Mouse (Mus musculus) lung, embryonic 14.5 days (tissue): Measurements from ENCODE around the gene Fbxl2. TPM values are rescaled to one million over a fixed set of nuclear protein-coding genes. Genes with fewer than 3 reads are reported as not detected.

Experiments used
- ATAC-seq: fragments of 200-750 bp; cut with Nextera tagmentation; 2 replicates; pipeline ENCODE4 v1.8.0; 2017; ENCODE audit warnings: mild to moderate bottlenecking, moderate TSS enrichment, moderate library complexity; ENCODE audit not compliant: insufficient read depth
- DNase-seq: peaks from one replicate; pipeline ENCODE4 v3.0.0-alpha.2; 2015
- H3K27ac ChIP-seq: fragments of 300-500 bp; sonication (generic); 2 replicates; pipeline ENCODE4 v1.5.1; 2014; ENCODE audit warnings: low read depth, mild to moderate bottlenecking, moderate library complexity
- H3K27me3 ChIP-seq: fragments of 300-500 bp; sonication (generic); 2 replicates; pipeline ENCODE4 v1.6.1; 2014; ENCODE audit warnings: low read length, control low read depth; ENCODE audit not compliant: insufficient read depth
- H3K36me3 ChIP-seq: fragments of 300-500 bp; sonication (generic); 2 replicates; pipeline ENCODE4 v1.6.1; 2014; ENCODE audit warnings: control low read depth; ENCODE audit not compliant: insufficient read depth
- H3K4me1 ChIP-seq: fragments of 300-500 bp; sonication (generic); 2 replicates; pipeline ENCODE4 v1.6.1; 2014; ENCODE audit warnings: antibody characterized with exemption, control low read depth; ENCODE audit not compliant: insufficient read depth
- H3K4me2 ChIP-seq: fragments of 300-500 bp; sonication (generic); 2 replicates; pipeline ENCODE4 v1.6.1; 2014; ENCODE audit warnings: mild to moderate bottlenecking
- H3K4me3 ChIP-seq: fragments of 300-500 bp; sonication (generic); 2 replicates; pipeline ENCODE4 v1.5.1; 2014; ENCODE audit warnings: low read depth, low read length
- H3K9ac ChIP-seq: fragments of 300-500 bp; sonication (generic); 2 replicates; pipeline ENCODE4 v1.6.1; 2014
- H3K9me3 ChIP-seq: fragments of 300-500 bp; sonication (generic); 2 replicates; pipeline ENCODE4 v1.6.1; 2016; ENCODE audit warnings: low read depth, low read length, control low read depth
- CTCF ChIP-seq: IDR thresholded peaks from 2 replicates; pipeline ENCODE4 v1.5.1; 2016; ENCODE audit warnings: antibody characterized with exemption, low read depth
- WGBS: fragments of 180-500 bp; shearing (Covaris S2); extraction: QIAGEN DNeasy Blood & Tissue Kit; methylation state at CpG from one replicate; pipeline ENCODE4 v1.1.7; 2014; 5-methylcytosine and 5-hydroxymethylcytosine counted together
- polyA plus RNA-seq: library from polyadenylated mRNA; unstranded; fragments of >200 nt; fragmentation: Nextera tagmentation; extraction: Ambion mirVana; gene quantifications from 2 replicates; pipeline ENCODE4 v1.2.1, GENCODE M21; 2014

Gene Fbxl2
- polyA plus RNA-seq, 1 experiment from 2014 or later: 3.3 TPM

GRCm38 (mm10) chr9:114022141-114022540 is 23.9 kb downstream of the Fbxl2 start:
- Histone ChIP-seq H3K4me3 (no peak overlapping the region), H3K4me2 (no peak overlapping the region), H3K27ac (no peak overlapping the region), H3K4me1 (no peaks in the 10 kb centered on the region), H3K9ac (no peak overlapping the region), H3K9me3 (no peaks in the 10 kb centered on the region), H3K27me3 (no peaks in the 10 kb centered on the region), H3K36me3 (no peaks in the 10 kb centered on the region)
- DNase-seq (no peak), ATAC-seq (no peak)
- WGBS: 22% methylated on average over 4 of the region's 4 CpGs
- TF ChIP-seq CTCF: no peak

- 75% methylated on average over 7 of the region's 7 CpGs for WGBS
- no peak for TF ChIP-seq CTCF
- Histone ChIP-seq H3K4me3 (no peak overlapping the region), H3K27me3 (no peaks in the 10 kb centered on the region), H3K4me2 (no peak overlapping the region), H3K9me3 (no peaks in the 10 kb centered on the region), H3K9ac (no peak overlapping the region), H3K36me3 (no peaks in the 10 kb centered on the region), H3K27ac (no peak overlapping the region), H3K4me1 (no peaks in the 10 kb centered on the region)
- ATAC-seq: no peak
- DNase-seq: no peak
Measured at GRCm38 (mm10) chr9:114019012-114019762, 26.8 kb downstream of the Fbxl2 start.

GRCm38 (mm10) chr9:114016402-114016801 is 29.6 kb downstream of the Fbxl2 start:
- H3K4me3 ChIP-seq: no peak overlapping the region
- no peaks in the 10 kb centered on the region for H3K36me3 ChIP-seq
- no peak for TF ChIP-seq CTCF
- H3K27ac ChIP-seq: no peak overlapping the region
- no peaks in the 10 kb centered on the region for H3K27me3 ChIP-seq
- H3K9me3 ChIP-seq: no peaks in the 10 kb centered on the region
- H3K9ac ChIP-seq: no peak overlapping the region
- H3K4me2 ChIP-seq: no peak overlapping the region
- H3K4me1 ChIP-seq: no peaks in the 10 kb centered on the region
- WGBS: 71% methylated on average over 4 of the region's 4 CpGs
- ATAC-seq: no peak
- DNase-seq: no peak

GRCm38 (mm10) chr9:114015724-114016123 is 30.3 kb downstream of the Fbxl2 start:
- Histone ChIP-seq H3K36me3 (no peaks in the 10 kb centered on the region), H3K27me3 (no peaks in the 10 kb centered on the region)

GRCm38 (mm10) chr9:114014034-114014433 is 32.0 kb downstream of the Fbxl2 start:
- no peak overlapping the region for H3K4me2 ChIP-seq
- H3K9ac ChIP-seq: no peak overlapping the region
- H3K4me1 ChIP-seq: no peaks in the 10 kb centered on the region
- H3K27ac ChIP-seq: no peak overlapping the region
- H3K4me3 ChIP-seq: no peak overlapping the region
- no peaks in the 10 kb centered on the region for H3K9me3 ChIP-seq
- H3K27me3 ChIP-seq: no peaks in the 10 kb centered on the region
- TF ChIP-seq CTCF: no peak
- DNase-seq: no peak
- no peaks in the 10 kb centered on the region for H3K36me3 ChIP-seq
- no peak for ATAC-seq
- WGBS: 78% methylated on average over 1 of the region's 1 CpGs

More at GRCm38 (mm10) chr9:114015724-114016123, 30.3 kb downstream of the Fbxl2 start:
- H3K4me3 ChIP-seq: no peak overlapping the region
- no peak overlapping the region for H3K27ac ChIP-seq
- no peak for DNase-seq
- no peak for ATAC-seq
- WGBS: 87% methylated on average over 4 of the region's 4 CpGs
- no peak overlapping the region for H3K4me2 ChIP-seq
- peak; percentile 41 for TF ChIP-seq CTCF
- no peaks in the 10 kb centered on the region for H3K9me3 ChIP-seq
- H3K9ac ChIP-seq: no peak overlapping the region
- no peaks in the 10 kb centered on the region for H3K4me1 ChIP-seq

GRCm38 (mm10) chr9:114011203-114011602 is 34.8 kb downstream of the Fbxl2 start:
- no peak overlapping the region for H3K27ac ChIP-seq
- no peaks in the 10 kb centered on the region for H3K36me3 ChIP-seq
- H3K4me1 ChIP-seq: no peaks in the 10 kb centered on the region
- no peak for ATAC-seq
- no peak for TF ChIP-seq CTCF
- H3K9me3 ChIP-seq: no peaks in the 10 kb centered on the region
- no peaks in the 10 kb centered on the region for H3K27me3 ChIP-seq
- H3K4me2 ChIP-seq: no peak overlapping the region
- WGBS: 61% methylated on average over 18 of the region's 18 CpGs
- no peak overlapping the region for H3K4me3 ChIP-seq
- H3K9ac ChIP-seq: no peak overlapping the region
- DNase-seq: no peak

GRCm38 (mm10) chr9:114009526-114009925 is 36.5 kb downstream of the Fbxl2 start:
- DNase-seq: peak; percentile 34
- 48% methylated on average over 5 of the region's 5 CpGs for WGBS

More at GRCm38 (mm10) chr9:114009526-114009925, 36.5 kb downstream of the Fbxl2 start:
- H3K9ac ChIP-seq: no peak overlapping the region
- no peaks in the 10 kb centered on the region for H3K27me3 ChIP-seq
- H3K4me2 ChIP-seq: no peak overlapping the region
- no peaks in the 10 kb centered on the region for H3K36me3 ChIP-seq
- TF ChIP-seq CTCF: no peak
- ATAC-seq: no peak
- H3K4me3 ChIP-seq: no peak overlapping the region
- H3K4me1 ChIP-seq: no peaks in the 10 kb centered on the region
- H3K9me3 ChIP-seq: no peaks in the 10 kb centered on the region
- no peak overlapping the region for H3K27ac ChIP-seq
